Mouse (Mus musculus) kidney, postnatal 0 days (tissue): ENCODE measurements around the gene 4931409K22Rik. TPM values are rescaled to one million over a fixed set of nuclear protein-coding genes. Genes with fewer than 3 reads are reported as not detected.

Experiments
- ATAC-seq: fragments of 200-750 bp; cut with Nextera tagmentation; replicated peaks from 2 replicates; pipeline ENCODE4 v1.8.0; 2017; ENCODE audit warnings: low read depth, moderate number of reproducible peaks, moderate TSS enrichment, moderate library complexity; ENCODE audit not compliant: low FRiP score
- DNase-seq: peaks from one replicate; pipeline ENCODE4 v3.0.0-alpha.2; 2016; ENCODE audit warnings: low spot score
- H3K27ac ChIP-seq: fragments of 300-500 bp; sonication (generic); 2 replicates; pipeline ENCODE4 v1.5.1; 2014; ENCODE audit warnings: mild to moderate bottlenecking
- H3K27me3 ChIP-seq: fragments of 300-500 bp; sonication (generic); 2 replicates; pipeline ENCODE4 v1.6.1; 2014; ENCODE audit warnings: low read length, mixed read lengths; ENCODE audit not compliant: insufficient read depth
- H3K36me3 ChIP-seq: fragments of 300-500 bp; sonication (generic); 2 replicates; pipeline ENCODE4 v1.6.1; 2014; ENCODE audit warnings: low read length, mixed read lengths; ENCODE audit not compliant: insufficient read depth
- H3K4me1 ChIP-seq: fragments of 300-500 bp; sonication (generic); replicated peaks from 2 replicates; pipeline ENCODE4 v1.6.1; 2014; ENCODE audit warnings: antibody characterized with exemption, low read length, mixed read lengths; ENCODE audit not compliant: insufficient read depth
- H3K4me2 ChIP-seq: fragments of 300-500 bp; sonication (generic); 2 replicates; pipeline ENCODE4 v1.6.1; 2014; ENCODE audit warnings: mild to moderate bottlenecking, low read length, moderate library complexity, mixed read lengths
- H3K4me3 ChIP-seq: fragments of 300-500 bp; sonication (generic); replicated peaks from 2 replicates; pipeline ENCODE4 v1.5.1; 2014; ENCODE audit warnings: low read depth, low read length
- H3K9ac ChIP-seq: fragments of 300-500 bp; sonication (generic); 2 replicates; pipeline ENCODE4 v1.6.1; 2014; ENCODE audit warnings: low read depth, low read length
- H3K9me3 ChIP-seq: fragments of 300-500 bp; sonication (generic); replicated peaks from 2 replicates; pipeline ENCODE4 v1.6.1; 2016; ENCODE audit warnings: low read length, inconsistent platforms, mixed read lengths
- CTCF ChIP-seq: IDR thresholded peaks from 2 replicates; pipeline ENCODE4 v1.5.1; 2016; ENCODE audit warnings: antibody characterized with exemption, low read depth, mild to moderate bottlenecking, moderate library complexity
- WGBS: fragments of 180-500 bp; shearing (Covaris S2); extraction: QIAGEN DNeasy Blood & Tissue Kit; methylation state at CpG from one replicate; pipeline ENCODE4 v1.1.7; 2014; 5-methylcytosine and 5-hydroxymethylcytosine counted together
- polyA plus RNA-seq: library from polyadenylated mRNA; unstranded; fragments of >200 nt; fragmentation: Nextera tagmentation; extraction: Ambion mirVana; gene quantifications from 2 replicates; pipeline ENCODE4 v1.2.1, GENCODE M21; 2015

4931409K22Rik gene
- polyA plus RNA-seq, 1 experiment from 2014 or later, result 0.12 TPM

- no peak overlapping the region for H3K27ac ChIP-seq
- H3K9ac ChIP-seq, result no peak overlapping the region
- H3K4me2 ChIP-seq, result no peak overlapping the region
- DNase-seq, result no peak
- no peak for TF ChIP-seq CTCF
- H3K4me3 ChIP-seq, result no peak overlapping the region
- H3K4me1 ChIP-seq, result peaks cover 21% of the 10 kb centered on the region; the same call in 1 of the 2 replicates
- H3K9me3 ChIP-seq, result no peaks in the 10 kb centered on the region
- WGBS, result 56% methylated on average over 16 of the region's 16 CpGs
- ATAC-seq, result no peak
- H3K36me3 ChIP-seq, result no peaks in the 10 kb centered on the region
- no peaks in the 10 kb centered on the region for H3K27me3 ChIP-seq
Measured at GRCm38 (mm10) chr5:24537618-24538017, 19.0 kb downstream of the 4931409K22Rik start.

GRCm38 (mm10) chr5:24536511-24536910 lies 20.1 kb downstream of the 4931409K22Rik start:
- Histone ChIP-seq H3K27me3 (no peaks in the 10 kb centered on the region), H3K9me3 (no peaks in the 10 kb centered on the region)
- ATAC-seq, result no peak

GRCm38 (mm10) chr5:24535731-24536130 lies 20.9 kb downstream of the 4931409K22Rik start:
- Histone ChIP-seq H3K9ac (no peak overlapping the region), H3K4me3 (no peak overlapping the region), H3K27me3 (peaks cover 3% of the 10 kb centered on the region; the same call in 1 of the 2 replicates), H3K4me1 (peaks cover 13% of the 10 kb centered on the region; the same call in 1 of the 2 replicates), H3K36me3 (no peaks in the 10 kb centered on the region), H3K27ac (no peak overlapping the region), H3K4me2 (no peak overlapping the region), H3K9me3 (no peaks in the 10 kb centered on the region)
- 84% methylated on average over 3 of the region's 3 CpGs for WGBS
- no peak for DNase-seq
- ATAC-seq, result no peak
- no peak for TF ChIP-seq CTCF

More at GRCm38 (mm10) chr5:24536511-24536910, 20.1 kb downstream of the 4931409K22Rik start:
- Histone ChIP-seq H3K9ac (no peak overlapping the region), H3K36me3 (no peaks in the 10 kb centered on the region), H3K4me2 (no peak overlapping the region), H3K27ac (no peak overlapping the region), H3K4me1 (peaks cover 21% of the 10 kb centered on the region; the same call in 1 of the 2 replicates), H3K4me3 (no peak overlapping the region)
- TF ChIP-seq CTCF, result no peak
- WGBS, result 82% methylated on average over 5 of the region's 5 CpGs
- no peak for DNase-seq

DNA sequence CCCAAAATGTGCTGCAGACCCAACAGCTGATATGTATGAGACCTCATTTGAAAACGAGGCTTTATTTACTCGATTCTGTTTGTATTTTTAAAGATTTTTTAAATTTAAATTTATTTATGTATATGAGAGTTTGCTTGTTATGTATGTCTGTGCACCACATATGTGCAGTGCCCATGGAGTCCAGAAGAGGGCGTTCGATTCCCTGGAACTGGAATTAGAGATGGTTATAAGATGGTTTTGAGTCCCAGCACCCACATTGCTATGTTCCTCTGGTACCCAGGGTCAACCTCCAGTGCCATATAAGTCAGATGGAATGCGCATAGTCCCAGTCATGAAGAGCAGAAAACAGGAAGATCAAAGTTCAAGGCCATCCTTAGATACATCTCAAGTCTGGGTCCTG lies 22.3 kb downstream of the 4931409K22Rik start:
- peak; percentile 55; the same call in 1 of the 2 replicates for TF ChIP-seq CTCF
- H3K36me3 ChIP-seq, result no peaks in the 10 kb centered on the region
- no peak overlapping the region for H3K9ac ChIP-seq
- H3K27me3 ChIP-seq, result peaks cover 11% of the 10 kb centered on the region
- ATAC-seq (no peak), DNase-seq (no peak)
- H3K9me3 ChIP-seq, result no peaks in the 10 kb centered on the region
- no peak overlapping the region for H3K4me2 ChIP-seq
- H3K4me3 ChIP-seq, result no peak overlapping the region
- no peak overlapping the region for H3K27ac ChIP-seq
- 57% methylated on average over 5 of the region's 5 CpGs for WGBS
- no peaks in the 10 kb centered on the region for H3K4me1 ChIP-seq

DNA sequence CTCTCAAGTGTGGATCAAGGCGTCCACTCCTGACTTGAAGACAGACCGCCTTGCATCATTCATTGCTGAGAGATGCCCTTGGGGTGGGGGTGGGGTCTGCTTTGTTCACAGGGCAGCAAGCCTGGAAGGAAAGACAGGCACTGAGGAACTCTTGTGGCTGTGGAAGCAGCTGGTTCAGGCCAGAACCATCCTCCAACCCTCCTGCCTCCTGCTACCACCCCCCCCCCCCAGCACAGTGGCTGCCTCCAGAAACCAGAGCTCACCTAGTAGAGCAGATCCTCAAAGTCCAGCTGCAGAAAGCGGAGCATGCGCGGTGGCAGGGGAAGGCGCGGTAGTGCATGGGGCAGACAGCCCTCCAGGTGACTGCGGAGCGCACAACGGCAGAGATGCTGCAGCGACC lies 23.2 kb downstream of the 4931409K22Rik start:
- Histone ChIP-seq H3K4me3 (no peak overlapping the region), H3K4me1 (no peaks in the 10 kb centered on the region), H3K4me2 (no peak overlapping the region), H3K36me3 (no peaks in the 10 kb centered on the region), H3K9me3 (no peaks in the 10 kb centered on the region), H3K9ac (no peak overlapping the region), H3K27me3 (peaks cover 19% of the 10 kb centered on the region), H3K27ac (no peak overlapping the region)
- 67% methylated on average over 11 of the region's 11 CpGs for WGBS
- ATAC-seq (no peak), DNase-seq (no peak)
- no peak for TF ChIP-seq CTCF

GRCm38 (mm10) chr5:24530042-24530689 lies 26.4 kb downstream of the 4931409K22Rik start:
- DNase-seq (peak; percentile 95), ATAC-seq (peak; percentile 29)
- Histone ChIP-seq H3K9ac (no peak overlapping the region), H3K27ac (no peak overlapping the region), H3K27me3 (peaks cover 49% of the 10 kb centered on the region), H3K4me1 (peaks cover 12% of the 10 kb centered on the region; the same call in 1 of the 2 replicates), H3K36me3 (no peaks in the 10 kb centered on the region), H3K9me3 (no peaks in the 10 kb centered on the region), H3K4me2 (peak overlapping the region; percentile 2; the same call in 1 of the 2 replicates), H3K4me3 (no peak overlapping the region)
- TF ChIP-seq CTCF, result peak; percentile 100
- WGBS, result 11% methylated on average over 24 of the region's 24 CpGs
